Comparison of ENCODE assay signal across 8 mouse cellular contexts in the genomic region with DNA sequence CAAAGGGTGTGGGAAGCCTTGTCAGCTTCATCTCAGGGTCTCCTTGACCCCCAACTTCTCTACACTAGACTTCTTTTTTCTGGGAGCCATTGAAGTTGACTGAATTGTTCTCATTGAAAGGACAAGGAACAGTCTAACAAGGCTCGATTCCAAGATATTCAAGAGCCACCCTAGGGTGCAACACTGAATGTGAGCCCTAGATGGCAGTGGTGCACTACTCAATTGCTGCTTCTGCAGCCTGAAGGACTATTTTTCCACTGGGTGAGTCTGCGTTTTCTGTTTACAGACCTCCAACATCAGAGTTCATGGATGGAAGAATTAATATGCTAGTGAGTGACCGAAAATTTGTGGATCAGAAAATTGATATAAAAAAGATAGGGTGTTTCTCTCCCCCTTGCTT.
DNase-seq lines count a peak whose midpoint lies in the region; ATAC-seq and TF ChIP-seq lines count a peak whose summit lies in the region.
"Not testable (repeated sequence)": the region's sequence is repeated elsewhere in the genome, so short reads cannot be mapped to it uniquely, and the experiment has no call there.

No protein-coding gene starts in this region.

- not testable (repeated sequence) for H3K4me1 ChIP-seq in CH12.LX (ENCODE audit: control insufficient read depth in 1 of 2, insufficient read depth in 2 of 2); bone marrow, adult 2 months (ENCODE audit: control insufficient read depth, insufficient read depth, low read length); heart, postnatal 0 days (ENCODE audit: control insufficient read depth, insufficient read depth); limb, embryonic 11.5 days (ENCODE audit: control insufficient read depth, insufficient read depth, low read length)

- in situ Hi-C loops in CH12.LX (cut with MboI; ENCODE audit: low pct_ligation_motif_present, low pct_unique_long_range_greater_than_20kb, low sequenced_read_pairs), result not testable (repeated sequence)

- H3K36me3 ChIP-seq in CH12.LX (replicated peaks in 1 of 2; ENCODE audit: control insufficient read depth in 1 of 2, insufficient read depth in 1 of 2, low read length in 1 of 2); heart, postnatal 0 days (replicated peaks; ENCODE audit: control insufficient read depth, insufficient read depth, low read length); limb, embryonic 11.5 days (ENCODE audit: control insufficient read depth, insufficient read depth, low read length): not testable (repeated sequence)

- H3K79me2 ChIP-seq in CH12.LX (replicated peaks; ENCODE audit: control insufficient read depth, extremely low read depth, insufficient read depth, poor library complexity, severe bottlenecking), result not testable (repeated sequence)

- H3K27ac ChIP-seq in CH12.LX (ENCODE audit: insufficient read depth, low read depth); bone marrow, adult 2 months (ENCODE audit: control insufficient read depth, insufficient read depth, low read depth, low read length, poor library complexity); heart, postnatal 0 days (ENCODE audit: low read depth); limb, embryonic 11.5 days (replicated peaks; ENCODE audit: low read depth, low read length): not testable (repeated sequence)

- dilution Hi-C loops in CH12.LX (cut with MboI; ENCODE audit: extremely low pct_ligation_motif_present, extremely low pct_unique_long_range_greater_than_20kb, low sequenced_read_pairs), result not testable (repeated sequence)

- not testable (repeated sequence) for ATAC-seq in heart, postnatal 0 days (ENCODE audit: insufficient read depth, low read depth); limb, embryonic 11.5 days (ENCODE audit: insufficient number of reproducible peaks, low FRiP score, low TSS enrichment, low read depth)

- TF ChIP-seq CTCF in CH12.LX (conservative IDR thresholded peaks at IDR 0.05 in 1 of 2, IDR thresholded peaks at IDR 0.05 in 1 of 2; ENCODE audit: low read depth in 2 of 2, low read length in 2 of 2), result peak; percentile 46 to 60
- 0 out of 2 replicates have a peak, but pooled peaks have one; percentile 5 for TF ChIP-seq CTCF in bone marrow, adult 2 months (IDR thresholded peaks at IDR 0.05; ENCODE audit: control insufficient read depth, insufficient read depth, low read length)
- peak; percentile 71 for TF ChIP-seq CTCF in heart, postnatal 0 days (IDR thresholded peaks at IDR 0.05; ENCODE audit: low read depth)

- H3K4me2 ChIP-seq in CH12.LX (ENCODE audit: insufficient read depth, low read depth, poor library complexity, severe bottlenecking); heart, postnatal 0 days (ENCODE audit: low read depth, low read length); limb, embryonic 11.5 days (ENCODE audit: low read depth, severe bottlenecking): not testable (repeated sequence)

- not testable (repeated sequence) for H3K9me3 ChIP-seq in CH12.LX (replicated peaks; ENCODE audit: low read length); heart, postnatal 0 days (replicated peaks; ENCODE audit: control insufficient read depth, low read length); limb, embryonic 11.5 days (ENCODE audit: control insufficient read depth, low read length)

- TF ChIP-seq POLR2A in CH12.LX (IDR thresholded peaks at IDR 0.05; ENCODE audit: low read depth, low read length); bone marrow, adult 2 months (IDR thresholded peaks at IDR 0.05; ENCODE audit: borderline replicate concordance, control insufficient read depth, low read depth, low read length): not testable (repeated sequence)

- TF ChIP-seq RAD21 in CH12.LX (IDR thresholded peaks at IDR 0.05; ENCODE audit: low read depth, low read length), result peak; percentile 64

- not testable (repeated sequence) for H3K27me3 ChIP-seq in CH12.LX (replicated peaks); heart, postnatal 0 days (ENCODE audit: control insufficient read depth, insufficient read depth, low read length); limb, embryonic 11.5 days (ENCODE audit: control insufficient read depth, insufficient read depth, low read length)

- TF ChIP-seq EP300 in CH12.LX (IDR thresholded peaks at IDR 0.05; ENCODE audit: low read length); heart, postnatal 0 days (IDR thresholded peaks at IDR 0.05; ENCODE audit: low read depth): not testable (repeated sequence)

- H3K4me3 ChIP-seq in CH12.LX (replicated peaks in 1 of 3; ENCODE audit: low read depth in 2 of 3, low read length in 2 of 3, poor library complexity in 1 of 3); bone marrow, adult 2 months (replicated peaks; ENCODE audit: control insufficient read depth, low read depth, low read length); heart, postnatal 0 days (ENCODE audit: low read depth, low read length); limb, embryonic 11.5 days (ENCODE audit: low read depth, low read length): not testable (repeated sequence)

- H3K9ac ChIP-seq in CH12.LX (ENCODE audit: insufficient read depth, low read depth); heart, postnatal 0 days (replicated peaks; ENCODE audit: low read depth, low read length); limb, embryonic 11.5 days (ENCODE audit: low read length): not testable (repeated sequence)

- DNase-seq in CH12.LX (ENCODE audit: extremely low read depth), result peak; percentile 24
- DNase-seq in embryo, embryonic 9.5 days (ENCODE audit: extremely low spot score), result peak; percentile 8
- DNase-seq in heart, postnatal 0 days (ENCODE audit: low spot score), result peak; percentile 15
- peak; percentile 70 to 74 for DNase-seq in kidney, postnatal 4 days
- DNase-seq in limb, embryonic 11.5 days (ENCODE audit: low spot score), result peak; percentile 32
- peak; percentile 59 for DNase-seq in ovary, postnatal 14 days (ENCODE audit: low spot score)
- peak; percentile 37 for DNase-seq in thymus, postnatal 14 days

- WGBS in bone marrow, adult 2 months, result 29% methylated on average over 3 of the region's 3 CpGs
- 51% methylated on average over 3 of the region's 3 CpGs for WGBS in heart, postnatal 0 days
- 62% methylated on average over 3 of the region's 3 CpGs for WGBS in limb, embryonic 11.5 days

Comparison
In these comparisons a context has a peak if more than half of its experiments do, and no peak if none do; other contexts are left out.
1. DNase-seq: peak in every context shown above with its lines; median percentile 72 in kidney, postnatal 4 days; 59 in ovary, postnatal 14 days; 37 in thymus, postnatal 14 days; 32 in limb, embryonic 11.5 days; 24 in CH12.LX; 15 in heart, postnatal 0 days; 8 in embryo, embryonic 9.5 days.
2. CTCF ChIP-seq: peak in every context shown above with its lines; median percentile 71 in heart, postnatal 0 days; 53 in CH12.LX; 5 in bone marrow, adult 2 months.